Mouse (Mus musculus) limb, embryonic 15.5 days (tissue): ENCODE measurements around the gene Jazf1. TPM values are rescaled to one million over a fixed set of nuclear protein-coding genes. Genes with fewer than 3 reads are reported as not detected.

Experiments
- ATAC-seq: fragments of 200-750 bp; cut with Nextera tagmentation; 2 replicates; pipeline ENCODE4 v1.8.0; 2017; ENCODE audit warnings: low read depth, moderate TSS enrichment; ENCODE audit not compliant: insufficient number of reproducible peaks, low FRiP score, low TSS enrichment
- H3K27ac ChIP-seq: fragments of 300-500 bp; sonication (generic); 2 replicates; pipeline ENCODE4 v1.5.1; 2015; ENCODE audit warnings: moderate library complexity, mild to moderate bottlenecking, inconsistent platforms
- H3K27me3 ChIP-seq: fragments of 300-500 bp; sonication (generic); 2 replicates; pipeline ENCODE4 v1.6.1; 2015; ENCODE audit warnings: inconsistent platforms
- H3K36me3 ChIP-seq: fragments of 300-500 bp; sonication (generic); 2 replicates; pipeline ENCODE4 v1.6.1; 2015; ENCODE audit warnings: inconsistent platforms
- H3K4me1 ChIP-seq: fragments of 300-500 bp; sonication (generic); 2 replicates; pipeline ENCODE4 v1.6.1; 2015; ENCODE audit warnings: inconsistent platforms
- H3K4me2 ChIP-seq: fragments of 300-500 bp; sonication (generic); 2 replicates; pipeline ENCODE4 v1.6.1; 2015; ENCODE audit warnings: mild to moderate bottlenecking, inconsistent platforms
- H3K4me3 ChIP-seq: fragments of 300-500 bp; sonication (generic); 2 replicates; pipeline ENCODE4 v1.5.1; 2015; ENCODE audit warnings: mild to moderate bottlenecking, inconsistent platforms
- H3K9ac ChIP-seq: fragments of 300-500 bp; sonication (generic); 2 replicates; pipeline ENCODE4 v1.6.1; 2015; ENCODE audit warnings: inconsistent platforms
- H3K9me3 ChIP-seq: fragments of 300-500 bp; sonication (generic); 2 replicates; pipeline ENCODE4 v1.6.1; 2016; ENCODE audit warnings: inconsistent platforms
- WGBS: fragments of 180-500 bp; shearing (Covaris S2); methylation state at CpG from one replicate; pipeline ENCODE4 v1.1.7; 2015; 5-methylcytosine and 5-hydroxymethylcytosine counted together
- polyA plus RNA-seq: library from polyadenylated mRNA; unstranded; fragments of >200 nt; fragmentation: Nextera tagmentation; extraction: Ambion mirVana; gene quantifications from 2 replicates; pipeline ENCODE4 v1.2.1, GENCODE M21; 2015

Jazf1 gene
- polyA plus RNA-seq, 1 experiment from 2014 or later = 21.0 TPM

DNA sequence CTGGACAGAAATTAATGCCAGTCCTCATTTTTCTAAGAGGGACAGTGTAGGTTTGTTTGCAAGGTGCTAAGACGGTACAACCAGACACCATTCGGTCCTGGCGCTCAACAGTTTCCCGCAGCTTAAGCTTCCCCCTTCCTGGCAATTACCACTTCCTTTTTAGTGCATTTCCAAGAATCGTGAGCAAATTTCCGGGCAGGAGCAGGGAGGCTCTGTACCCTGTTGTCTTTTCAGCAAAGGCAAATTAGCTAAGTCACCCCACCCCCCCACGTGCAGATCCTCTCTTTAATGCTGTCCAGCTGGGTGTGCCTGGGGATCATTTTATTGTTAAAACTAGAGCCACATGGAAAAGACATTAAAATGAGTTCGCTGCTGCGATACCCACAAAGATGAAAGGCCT lies 266.2 kb downstream of the Jazf1 start:
- H3K27ac ChIP-seq = peak overlapping the region; percentile 72
- H3K36me3 ChIP-seq = no peaks in the 10 kb centered on the region
- H3K9ac ChIP-seq = no peak overlapping the region
- H3K4me2 ChIP-seq = 0 out of 2 replicates have a peak overlapping the region, but pooled peaks have one; percentile 10
- peak; percentile 47 for ATAC-seq
- H3K4me3 ChIP-seq = no peak overlapping the region
- WGBS = 16% methylated on average over 9 of the region's 9 CpGs
- H3K27me3 ChIP-seq = 0 out of 2 replicates have a peak, but pooled peaks cover 3% of the 10 kb centered on the region
- H3K4me1 ChIP-seq = peaks cover 36% of the 10 kb centered on the region
- H3K9me3 ChIP-seq = no peaks in the 10 kb centered on the region

DNA sequence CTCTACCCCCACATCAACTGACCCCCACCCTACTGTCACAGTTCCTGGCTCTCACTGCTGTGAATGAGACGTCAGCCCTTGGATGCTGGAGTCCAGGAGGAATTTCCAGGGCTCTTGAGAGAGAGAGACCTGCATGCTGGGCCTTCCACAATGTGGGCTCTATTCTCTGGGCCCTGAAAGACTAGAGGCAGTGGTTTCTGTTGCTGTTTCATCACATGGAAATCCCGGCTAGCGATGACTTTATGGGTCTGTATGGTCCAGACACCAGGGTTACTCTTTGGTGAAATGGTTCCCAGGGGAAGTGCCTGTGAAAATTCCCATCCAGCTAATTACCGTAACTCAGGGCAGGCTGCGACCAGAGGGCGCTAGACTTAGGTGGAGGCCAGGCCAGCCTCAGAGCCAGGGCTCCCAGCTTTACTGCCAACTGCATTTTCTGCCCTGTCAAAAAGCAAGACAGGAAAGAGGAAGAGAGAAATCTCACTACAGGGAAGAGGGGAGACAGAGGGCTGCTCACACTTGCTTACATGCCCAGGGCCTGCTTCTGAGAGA lies 271.1 kb downstream of the Jazf1 start:
- no peaks in the 10 kb centered on the region for H3K36me3 ChIP-seq
- no peak for ATAC-seq
- 34% methylated on average over 6 of the region's 6 CpGs for WGBS
- H3K9ac ChIP-seq = no peak overlapping the region
- H3K4me2 ChIP-seq = no peak overlapping the region
- H3K27ac ChIP-seq = peak overlapping the region; percentile 87
- no peaks in the 10 kb centered on the region for H3K9me3 ChIP-seq
- H3K4me1 ChIP-seq = peaks cover 63% of the 10 kb centered on the region
- no peak overlapping the region for H3K4me3 ChIP-seq
- no peaks in the 10 kb centered on the region for H3K27me3 ChIP-seq

DNA sequence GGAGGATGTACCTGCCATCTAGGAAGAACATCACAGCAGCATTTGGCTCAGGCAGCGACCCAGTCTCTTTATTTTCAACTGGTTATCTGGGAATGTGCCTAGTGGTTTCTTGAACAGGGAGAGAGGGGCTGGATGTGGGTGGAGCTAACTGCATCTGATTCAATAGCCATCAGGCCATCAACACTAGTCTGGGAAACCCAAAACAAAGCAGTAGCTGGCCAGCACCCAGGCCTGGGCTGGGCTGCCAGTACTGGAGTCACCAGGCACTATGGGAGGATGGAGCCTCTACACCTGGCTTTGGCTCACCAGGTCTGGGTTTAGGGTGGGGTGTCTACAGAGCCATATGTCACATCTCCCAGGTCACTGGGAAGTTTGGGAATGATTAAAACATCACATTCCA lies 271.7 kb downstream of the Jazf1 start:
- 30% methylated on average over 1 of the region's 1 CpGs for WGBS
- Histone ChIP-seq H3K4me2 (no peak overlapping the region), H3K9me3 (no peaks in the 10 kb centered on the region), H3K27me3 (no peaks in the 10 kb centered on the region), H3K36me3 (no peaks in the 10 kb centered on the region), H3K4me3 (no peak overlapping the region), H3K9ac (no peak overlapping the region), H3K4me1 (peaks cover 57% of the 10 kb centered on the region), H3K27ac (peak overlapping the region; percentile 87)
- ATAC-seq = no peak

DNA sequence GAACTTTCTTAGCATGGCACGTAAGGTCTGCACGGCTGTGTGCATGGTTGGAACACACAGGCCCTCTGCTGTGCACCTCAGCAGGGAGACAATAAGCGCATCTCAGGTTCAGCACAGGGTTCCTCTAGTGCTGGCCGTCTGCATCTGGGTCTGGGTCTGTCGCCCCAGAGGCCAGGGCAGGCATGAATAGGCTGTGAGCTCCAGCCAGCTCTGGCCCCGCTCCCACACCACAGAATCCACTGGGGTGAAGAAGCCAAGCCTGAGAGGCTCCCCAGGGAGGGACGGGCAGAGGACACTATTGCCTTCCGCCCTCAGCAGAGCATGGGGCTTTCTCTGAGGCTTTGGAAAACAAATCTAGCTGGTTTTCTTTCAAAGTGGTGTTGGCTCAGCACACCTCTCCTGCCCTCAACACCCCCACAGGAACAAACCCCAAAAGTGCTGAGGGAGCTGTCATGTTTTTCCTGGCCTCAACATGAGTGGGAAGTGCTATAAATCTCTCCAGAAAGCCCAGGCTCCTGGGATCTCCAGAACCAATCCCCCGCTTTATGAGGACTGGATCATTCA lies 272.3 kb downstream of the Jazf1 start:
- Histone ChIP-seq H3K9me3 (no peaks in the 10 kb centered on the region), H3K4me1 (peaks cover 51% of the 10 kb centered on the region), H3K27me3 (no peaks in the 10 kb centered on the region), H3K36me3 (no peaks in the 10 kb centered on the region), H3K4me3 (no peak overlapping the region), H3K27ac (peak overlapping the region; percentile 87), H3K9ac (no peak overlapping the region), H3K4me2 (0 out of 2 replicates have a peak overlapping the region, but pooled peaks have one; percentile 14)
- 0 out of 2 replicates have a peak, but pooled peaks have one; percentile 26 for ATAC-seq
- WGBS = 46% methylated on average over 9 of the region's 9 CpGs

DNA sequence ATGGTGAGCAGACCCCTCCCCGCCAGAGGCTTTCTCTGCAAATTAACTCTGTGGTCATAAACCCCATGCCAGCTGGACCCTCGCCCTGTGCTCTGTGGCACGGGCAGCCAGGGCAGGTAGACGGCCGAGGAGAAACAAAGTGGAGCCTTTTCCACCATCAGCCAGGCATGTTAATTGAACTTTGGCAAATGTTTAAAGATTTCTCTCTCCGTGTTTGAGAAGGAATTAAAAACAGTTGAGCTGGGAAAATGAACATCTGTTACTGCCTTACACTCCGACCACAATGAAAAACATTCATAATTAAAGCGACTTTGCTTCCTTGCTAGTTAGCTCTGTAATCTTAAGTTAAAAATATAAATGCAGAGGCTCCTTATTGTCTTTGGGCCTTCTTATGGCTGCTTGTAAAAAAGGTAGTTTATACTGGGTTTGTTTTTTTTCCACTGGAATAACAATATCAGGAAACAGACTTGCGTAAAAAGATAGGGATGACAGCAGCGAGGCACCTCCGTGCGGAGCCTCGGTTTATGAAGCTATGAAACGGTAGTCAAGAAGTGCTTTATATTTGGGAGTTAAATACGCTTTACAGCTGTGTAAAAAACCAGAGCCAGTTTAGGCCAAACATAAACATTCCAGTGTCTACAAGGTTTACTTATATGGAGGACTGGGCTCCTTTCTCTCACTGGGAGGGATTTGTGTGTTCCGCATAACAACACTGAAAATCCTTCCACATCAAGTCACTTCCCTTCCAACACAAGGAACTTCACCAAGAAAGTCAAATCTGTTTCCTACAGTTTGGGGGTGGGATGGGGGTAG lies 273.2 kb downstream of the Jazf1 start:
- ATAC-seq = peak; percentile 19; the same call in 1 of the 2 replicates
- peaks cover 53% of the 10 kb centered on the region for H3K4me1 ChIP-seq

DNA sequence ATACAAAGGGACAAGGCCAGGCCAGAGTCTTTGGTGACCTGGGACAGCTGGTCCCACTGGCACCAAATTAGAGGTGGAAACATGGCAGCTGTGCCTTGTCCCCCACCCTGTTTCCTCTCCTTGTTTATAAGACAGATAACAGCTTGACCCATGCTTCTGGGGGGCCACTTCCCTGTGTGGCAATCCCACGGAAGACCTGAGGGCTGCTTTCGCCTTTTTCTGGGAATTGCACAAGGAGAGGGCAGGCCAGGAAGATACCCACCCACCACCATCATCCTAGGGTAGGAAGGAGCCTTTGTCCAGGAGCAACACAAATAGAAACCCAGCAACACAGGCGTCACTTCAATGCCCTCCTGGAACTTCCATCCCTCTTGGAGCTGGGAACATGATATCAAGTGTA lies 276.0 kb downstream of the Jazf1 start:
- Histone ChIP-seq H3K4me1 (peaks cover 47% of the 10 kb centered on the region), H3K27me3 (no peaks in the 10 kb centered on the region), H3K9ac (no peak overlapping the region), H3K9me3 (no peaks in the 10 kb centered on the region), H3K4me2 (no peak overlapping the region), H3K36me3 (no peaks in the 10 kb centered on the region), H3K27ac (no peak overlapping the region), H3K4me3 (no peak overlapping the region)
- WGBS = 82% methylated on average over 3 of the region's 3 CpGs
- no peak for ATAC-seq

More for the DNA sequence above, 273.2 kb downstream of the Jazf1 start:
- H3K9ac ChIP-seq = no peak overlapping the region
- WGBS = 28% methylated on average over 16 of the region's 16 CpGs
- H3K36me3 ChIP-seq = no peaks in the 10 kb centered on the region
- no peak overlapping the region for H3K4me3 ChIP-seq
- H3K9me3 ChIP-seq = no peaks in the 10 kb centered on the region
- H3K4me2 ChIP-seq = 0 out of 2 replicates have a peak overlapping the region, but pooled peaks have one; percentile 2
- peak overlapping the region; percentile 87 for H3K27ac ChIP-seq
- H3K27me3 ChIP-seq = no peaks in the 10 kb centered on the region

DNA sequence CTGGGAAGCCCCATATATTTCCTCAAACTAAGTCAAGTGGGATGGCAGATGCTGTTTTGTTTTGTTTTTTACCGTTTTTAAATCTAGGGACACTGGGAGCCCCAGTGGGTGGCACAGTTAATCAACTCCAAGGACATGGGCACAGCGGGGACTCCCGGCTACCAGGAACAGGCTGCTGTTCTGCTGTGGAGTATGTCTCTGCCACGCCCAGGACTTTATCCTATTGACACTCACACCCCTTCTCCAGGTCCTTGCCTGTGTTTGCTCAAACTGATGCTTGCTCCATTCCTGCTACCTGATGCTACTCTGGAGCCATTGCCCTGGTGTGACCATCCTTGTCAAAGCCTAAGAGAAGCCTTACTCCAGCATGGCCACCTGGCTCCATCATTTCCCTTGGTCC lies 277.6 kb downstream of the Jazf1 start:
- Histone ChIP-seq H3K4me1 (peaks cover 31% of the 10 kb centered on the region), H3K9me3 (no peaks in the 10 kb centered on the region), H3K36me3 (no peaks in the 10 kb centered on the region), H3K4me3 (no peak overlapping the region), H3K27ac (no peak overlapping the region), H3K27me3 (no peaks in the 10 kb centered on the region), H3K9ac (no peak overlapping the region), H3K4me2 (no peak overlapping the region)
- no peak for ATAC-seq
- 82% methylated on average over 4 of the region's 4 CpGs for WGBS

DNA sequence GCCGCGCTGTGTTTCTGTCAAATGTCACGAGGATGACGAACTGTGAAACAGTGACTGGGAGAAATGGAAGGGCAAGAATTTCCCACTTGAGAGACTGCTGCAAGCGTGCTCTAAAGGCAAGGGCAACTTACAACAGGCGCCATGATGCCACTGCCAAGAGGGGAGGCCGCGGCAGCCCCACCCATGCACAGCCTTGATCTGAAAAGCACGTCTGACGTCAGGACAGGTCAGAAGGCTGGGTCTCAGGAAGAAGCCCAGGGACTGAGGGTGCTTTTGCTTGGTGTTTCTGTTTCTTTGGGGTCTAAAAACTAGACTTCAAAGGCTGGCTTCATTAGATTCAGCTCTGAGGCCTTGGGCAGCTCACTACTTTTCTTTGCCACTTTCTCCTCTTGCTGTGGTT lies 278.1 kb downstream of the Jazf1 start:
- H3K9me3 ChIP-seq = no peaks in the 10 kb centered on the region
- peaks cover 27% of the 10 kb centered on the region for H3K4me1 ChIP-seq
- H3K9ac ChIP-seq = no peak overlapping the region
- no peak for ATAC-seq
- H3K4me3 ChIP-seq = no peak overlapping the region
- H3K27me3 ChIP-seq = no peaks in the 10 kb centered on the region
- no peaks in the 10 kb centered on the region for H3K36me3 ChIP-seq
- no peak overlapping the region for H3K27ac ChIP-seq
- H3K4me2 ChIP-seq = no peak overlapping the region
- 49% methylated on average over 10 of the region's 10 CpGs for WGBS

DNA sequence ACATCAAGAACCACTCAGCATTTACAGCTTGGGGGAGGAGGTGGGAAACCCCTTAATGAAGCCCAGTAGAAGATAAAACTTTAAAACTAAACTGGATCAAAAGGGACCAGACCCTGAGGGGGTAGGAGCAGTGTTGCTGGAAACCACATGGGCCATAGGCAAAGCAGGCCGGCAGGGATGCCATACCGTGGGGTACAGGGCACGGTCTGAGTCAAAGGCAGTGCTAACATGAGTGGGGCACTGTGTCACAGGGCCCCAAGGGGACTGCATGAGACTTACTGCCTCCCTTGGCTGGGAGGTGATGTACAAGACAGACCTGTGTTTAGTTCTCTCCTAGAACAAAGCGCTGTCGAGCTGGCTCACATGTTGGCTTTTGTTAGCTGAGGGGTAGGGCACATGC lies 288.9 kb downstream of the Jazf1 start:
- Histone ChIP-seq H3K9me3 (no peaks in the 10 kb centered on the region), H3K27me3 (no peaks in the 10 kb centered on the region), H3K4me3 (no peak overlapping the region), H3K27ac (no peak overlapping the region), H3K9ac (no peak overlapping the region), H3K4me2 (no peak overlapping the region), H3K4me1 (peaks cover 9% of the 10 kb centered on the region; the same call in 1 of the 2 replicates), H3K36me3 (peaks cover 3% of the 10 kb centered on the region; the same call in 1 of the 2 replicates)
- ATAC-seq = no peak
- WGBS = 32% methylated on average over 5 of the region's 5 CpGs

DNA sequence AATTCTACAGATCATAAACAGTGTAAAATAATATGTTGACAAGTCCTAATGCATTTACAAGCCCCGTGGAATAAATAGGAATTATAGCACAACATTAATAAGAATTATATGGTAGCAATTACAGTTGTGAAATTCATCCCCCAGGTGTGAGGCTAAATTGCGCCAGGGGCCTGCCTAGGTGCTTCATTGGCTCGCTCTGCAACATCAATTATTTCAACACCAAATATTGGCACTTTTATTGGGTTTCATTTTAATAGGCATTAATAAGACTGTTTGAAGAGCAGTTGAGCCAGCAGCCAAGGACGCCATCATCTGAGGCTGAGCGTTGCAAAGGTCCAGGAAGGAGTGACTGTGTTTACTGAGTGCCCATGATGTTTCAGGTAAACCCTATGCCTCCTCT lies 289.9 kb downstream of the Jazf1 start:
- peaks cover 9% of the 10 kb centered on the region; the same call in 1 of the 2 replicates for H3K4me1 ChIP-seq
- no peak overlapping the region for H3K4me2 ChIP-seq
- no peaks in the 10 kb centered on the region for H3K27me3 ChIP-seq
- no peak overlapping the region for H3K9ac ChIP-seq
- WGBS = 39% methylated on average over 5 of the region's 5 CpGs
- no peak overlapping the region for H3K27ac ChIP-seq
- peaks cover 3% of the 10 kb centered on the region; the same call in 1 of the 2 replicates for H3K36me3 ChIP-seq
- no peak overlapping the region for H3K4me3 ChIP-seq
- H3K9me3 ChIP-seq = no peaks in the 10 kb centered on the region
- ATAC-seq = no peak

DNA sequence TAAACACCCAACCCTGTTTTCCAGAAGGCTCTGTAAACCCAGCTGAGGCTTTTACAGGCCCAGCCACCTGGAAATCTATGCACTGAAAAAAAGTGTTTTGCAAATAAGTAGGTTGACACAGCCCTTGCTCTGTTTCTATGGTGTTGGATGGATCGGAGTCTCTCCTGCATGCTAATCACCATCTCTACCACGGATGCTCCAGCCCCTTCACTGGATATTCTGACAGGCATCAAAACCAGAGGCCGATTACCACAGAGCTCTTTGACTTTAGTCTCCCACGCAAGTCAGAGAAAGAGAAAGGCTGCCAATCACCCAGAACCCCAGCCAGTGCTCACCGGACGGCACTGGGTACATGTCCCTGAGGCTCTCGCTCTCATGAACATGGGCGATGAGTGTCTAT lies 291.4 kb downstream of the Jazf1 start:
- no peaks in the 10 kb centered on the region for H3K27me3 ChIP-seq
- peaks cover 3% of the 10 kb centered on the region; the same call in 1 of the 2 replicates for H3K36me3 ChIP-seq
- no peak overlapping the region for H3K27ac ChIP-seq
- no peak overlapping the region for H3K4me3 ChIP-seq
- H3K9me3 ChIP-seq = no peaks in the 10 kb centered on the region
- H3K4me1 ChIP-seq = peaks cover 9% of the 10 kb centered on the region; the same call in 1 of the 2 replicates
- no peak overlapping the region for H3K4me2 ChIP-seq
- no peak overlapping the region for H3K9ac ChIP-seq
- ATAC-seq = no peak
- 75% methylated on average over 8 of the region's 8 CpGs for WGBS

DNA sequence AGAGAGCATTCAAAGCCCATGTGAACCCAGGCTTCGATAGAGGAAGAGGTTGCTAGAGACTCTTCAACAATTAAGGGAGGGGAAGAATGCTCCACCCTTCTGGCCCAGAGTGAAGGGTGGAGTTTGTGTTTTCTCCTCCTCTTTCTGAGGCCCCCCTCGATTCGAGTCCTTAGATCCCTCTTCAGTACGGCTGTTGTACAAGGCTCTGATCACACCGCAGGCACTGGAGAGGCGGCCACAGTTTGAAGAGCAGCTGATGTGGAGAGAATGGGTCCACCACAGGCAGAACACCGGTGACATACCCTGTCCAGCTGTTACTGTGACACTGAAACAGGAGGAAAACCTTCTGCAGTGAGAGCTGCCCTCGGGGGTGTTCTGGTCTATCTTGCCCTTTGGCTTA lies 292.5 kb downstream of the Jazf1 start:
- H3K27ac ChIP-seq = no peak overlapping the region

More for the DNA sequence above, 292.5 kb downstream of the Jazf1 start:
- H3K4me1 ChIP-seq = peaks cover 9% of the 10 kb centered on the region; the same call in 1 of the 2 replicates
- H3K9me3 ChIP-seq = no peaks in the 10 kb centered on the region
- ATAC-seq = no peak
- no peak overlapping the region for H3K9ac ChIP-seq
- 72% methylated on average over 8 of the region's 8 CpGs for WGBS
- no peaks in the 10 kb centered on the region for H3K27me3 ChIP-seq
- peaks cover 3% of the 10 kb centered on the region; the same call in 1 of the 2 replicates for H3K36me3 ChIP-seq
- H3K4me2 ChIP-seq = no peak overlapping the region
- H3K4me3 ChIP-seq = no peak overlapping the region
